Mouse (Mus musculus): Measurements from ENCODE around the gene Acy3. TPM values are rescaled to one million over a fixed set of nuclear protein-coding genes. Genes with fewer than 3 reads are reported as not detected.

The Acy3 gene
- polyA plus RNA-seq, 1 experiment from 2014 or later = 1.4 TPM

DNA sequence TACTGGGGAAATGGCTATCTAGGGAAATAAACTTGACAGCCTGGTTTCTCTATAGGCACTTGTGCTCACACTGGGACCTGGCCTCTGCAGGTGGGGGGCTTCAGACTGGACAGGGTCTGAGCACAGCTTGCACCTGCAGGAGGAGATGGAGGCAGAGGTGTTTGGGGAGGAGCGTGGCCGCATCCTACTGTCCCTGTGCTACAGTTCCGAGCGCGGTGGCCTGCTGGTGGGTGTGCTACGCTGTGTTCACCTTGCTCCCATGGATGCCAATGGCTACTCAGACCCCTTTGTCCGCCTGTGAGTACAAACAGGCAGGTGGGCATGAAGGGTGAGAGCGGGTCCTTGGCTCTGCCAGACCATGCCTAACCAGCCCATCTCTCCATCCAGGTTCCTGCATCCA is 19.6 kb downstream of the Acy3 start:
- Histone ChIP-seq H3K36me3 (ENCODE audit: poor library complexity, severe bottlenecking) (peaks cover 55% of the 10 kb centered on the region), H3K4me1 (peaks cover 10% of the 10 kb centered on the region), H3K27ac (no peak overlapping the region), H3K4me2 (no peak overlapping the region), H3K9me3 (replicated peaks) (no peaks in the 10 kb centered on the region), H3K9ac (no peak overlapping the region), H3K27me3 (no peaks in the 10 kb centered on the region; the same call in 1 of the 2 replicates), H3K4me3 (no peak overlapping the region)
- WGBS = 95% methylated on average over 8 of the region's 8 CpGs
- no peak for ATAC-seq

DNA sequence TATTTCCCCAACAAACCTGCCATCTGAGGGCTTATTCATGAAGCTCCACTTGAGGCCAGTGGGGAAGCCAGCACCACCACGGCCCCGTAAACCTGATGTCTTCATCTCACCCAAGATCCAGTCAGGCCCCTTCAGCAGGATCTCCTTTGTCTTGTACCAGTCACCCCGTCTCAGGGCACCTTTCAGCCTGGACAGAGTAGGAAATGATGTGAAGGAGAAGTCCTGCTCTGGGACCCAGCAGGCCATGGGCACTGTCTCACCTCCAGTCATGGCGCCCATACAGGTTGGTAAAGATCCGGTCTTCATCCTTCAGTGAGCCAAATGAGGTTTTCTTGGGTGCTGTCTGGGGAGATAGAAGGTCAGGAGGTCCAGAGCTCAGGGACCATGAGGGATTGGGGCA is 24.7 kb downstream of the Acy3 start:
- no peaks in the 10 kb centered on the region for H3K9me3 ChIP-seq (replicated peaks)
- peaks cover 44% of the 10 kb centered on the region for H3K36me3 ChIP-seq (ENCODE audit: poor library complexity, severe bottlenecking)
- H3K27me3 ChIP-seq = no peaks in the 10 kb centered on the region
- H3K27ac ChIP-seq = no peak overlapping the region
- WGBS = 93% methylated on average over 5 of the region's 5 CpGs
- H3K9ac ChIP-seq = no peak overlapping the region; the same call in 1 of the 2 replicates
- H3K4me1 ChIP-seq = peaks cover 13% of the 10 kb centered on the region
- H3K4me2 ChIP-seq = peak overlapping the region; percentile 79; the same call in 1 of the 2 replicates
- H3K4me3 ChIP-seq = no peak overlapping the region
- no peak for ATAC-seq

- H3K4me1 ChIP-seq = peaks cover 13% of the 10 kb centered on the region
- peak within 1 kb of the TSS; percentile 48 for H3K27ac ChIP-seq
- peak; percentile 100 for ATAC-seq
- peaks cover 30% of the 10 kb centered on the region for H3K36me3 ChIP-seq (ENCODE audit: poor library complexity, severe bottlenecking)
- H3K9me3 ChIP-seq (replicated peaks) = no peaks in the 10 kb centered on the region
- H3K4me2 ChIP-seq = peak within 1 kb of the TSS; percentile 79
- under 1% methylated on average over 45 of the region's 45 CpGs for WGBS
- peak within 1 kb of the TSS; percentile 80 for H3K9ac ChIP-seq
- H3K4me3 ChIP-seq = peak within 1 kb of the TSS; percentile 80
- H3K27me3 ChIP-seq = no peaks in the 10 kb centered on the region
These were observed 26.2 kb downstream of the Acy3 start, which contains the start of gene Ndufv1 for GRCm38 (mm10) chr19:4012432-4013022. Gene Ndufv1, minus strand, starts transcription at chr19:4012806.

GRCm38 (mm10) chr19:4013066-4013465 is 26.7 kb downstream of the Acy3 start:
- Histone ChIP-seq H3K27me3 (no peaks in the 10 kb centered on the region), H3K9me3 (replicated peaks) (no peaks in the 10 kb centered on the region), H3K27ac (no peak overlapping the region), H3K36me3 (ENCODE audit: poor library complexity, severe bottlenecking) (peaks cover 24% of the 10 kb centered on the region), H3K9ac (peak overlapping the region; percentile 31; the same call in 1 of the 2 replicates), H3K4me3 (peak overlapping the region; percentile 80), H3K4me2 (peak overlapping the region; percentile 79), H3K4me1 (peaks cover 13% of the 10 kb centered on the region)
- WGBS = 25% methylated on average over 9 of the region's 9 CpGs
- no peak; the same call in 1 of the 2 replicates for ATAC-seq

DNA sequence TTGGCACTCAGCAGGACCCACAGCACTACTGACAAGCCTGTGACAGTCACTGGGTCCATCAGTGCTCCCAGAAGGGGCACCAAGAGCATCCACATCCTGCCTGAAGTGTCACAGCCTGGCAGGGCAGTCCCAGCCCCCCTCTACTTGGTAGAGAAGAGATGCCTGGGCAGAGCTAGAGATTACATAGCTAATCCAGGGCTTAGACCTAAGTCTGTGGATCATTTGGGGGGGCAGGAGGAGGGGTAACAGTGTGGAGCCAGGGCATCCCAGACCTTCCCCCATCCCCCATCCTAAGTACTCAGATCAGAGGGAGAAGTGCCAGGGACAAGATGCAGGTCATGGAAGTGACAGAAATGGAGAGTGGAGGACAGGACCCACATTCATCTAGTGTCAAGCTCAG is 28.4 kb downstream of the Acy3 start:
- no peak for ATAC-seq
- H3K27me3 ChIP-seq = no peaks in the 10 kb centered on the region

GRCm38 (mm10) chr19:4015635-4016034 is 29.3 kb downstream of the Acy3 start:
- Histone ChIP-seq H3K9me3 (replicated peaks) (no peaks in the 10 kb centered on the region), H3K36me3 (ENCODE audit: poor library complexity, severe bottlenecking) (no peaks in the 10 kb centered on the region), H3K9ac (no peak overlapping the region), H3K4me1 (peaks cover 22% of the 10 kb centered on the region), H3K4me3 (no peak overlapping the region), H3K27me3 (no peaks in the 10 kb centered on the region), H3K4me2 (no peak overlapping the region), H3K27ac (no peak overlapping the region)
- no peak for ATAC-seq
- WGBS = 53% methylated on average over 5 of the region's 5 CpGs

More for the DNA sequence above, 28.4 kb downstream of the Acy3 start:
- Histone ChIP-seq H3K9me3 (replicated peaks) (no peaks in the 10 kb centered on the region), H3K9ac (peak overlapping the region; percentile 1), H3K4me1 (peaks cover 22% of the 10 kb centered on the region), H3K4me3 (no peak overlapping the region), H3K4me2 (no peak overlapping the region), H3K27ac (no peak overlapping the region), H3K36me3 (ENCODE audit: poor library complexity, severe bottlenecking) (peaks cover 7% of the 10 kb centered on the region)

DNA sequence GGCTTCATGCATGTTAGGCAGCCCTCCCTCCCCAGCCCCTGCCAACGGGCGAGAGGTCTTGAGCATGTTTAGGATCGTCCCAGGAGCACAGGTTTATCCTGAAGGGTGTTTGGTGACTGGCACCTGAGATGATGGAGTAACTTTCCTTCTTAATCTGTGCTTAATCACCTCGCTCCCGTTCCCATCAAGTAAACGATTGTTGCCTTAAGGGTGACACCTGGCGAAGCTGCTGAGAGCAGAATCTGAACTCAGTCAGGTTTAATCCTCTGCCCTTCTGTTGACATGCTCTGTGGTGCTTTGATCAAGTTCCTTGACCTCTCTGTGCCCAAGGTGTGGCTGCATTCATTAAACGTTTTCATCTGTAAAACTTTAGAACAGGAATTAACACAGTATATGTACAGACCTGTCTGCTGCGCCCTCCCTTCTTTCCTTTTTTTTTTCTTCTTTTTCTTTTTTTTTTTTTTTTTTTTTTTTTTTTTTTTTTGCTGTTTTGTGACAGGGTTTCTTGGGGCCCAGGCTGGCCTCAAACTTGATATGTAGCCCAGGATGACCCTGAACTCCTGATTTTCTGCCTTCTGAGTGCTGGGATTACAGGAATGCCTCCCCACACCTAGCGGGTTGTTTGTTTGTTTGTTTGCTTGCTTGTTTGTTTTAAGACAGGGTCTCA is 31.7 kb downstream of the Acy3 start:
- no peak overlapping the region for H3K9ac ChIP-seq
- ATAC-seq = no peak
- no peaks in the 10 kb centered on the region for H3K36me3 ChIP-seq (ENCODE audit: poor library complexity, severe bottlenecking)
- H3K4me2 ChIP-seq = no peak overlapping the region
- WGBS = 64% methylated on average over 10 of the region's 10 CpGs
- no peaks in the 10 kb centered on the region for H3K27me3 ChIP-seq
- H3K4me3 ChIP-seq = no peak overlapping the region
- no peaks in the 10 kb centered on the region for H3K9me3 ChIP-seq (replicated peaks)
- H3K27ac ChIP-seq = no peak overlapping the region
- H3K4me1 ChIP-seq = peaks cover 9% of the 10 kb centered on the region; the same call in 1 of the 2 replicates

GRCm38 (mm10) chr19:4018743-4019583 is 32.6 kb downstream of the Acy3 start:
- H3K4me3 ChIP-seq = no peak overlapping the region

DNA sequence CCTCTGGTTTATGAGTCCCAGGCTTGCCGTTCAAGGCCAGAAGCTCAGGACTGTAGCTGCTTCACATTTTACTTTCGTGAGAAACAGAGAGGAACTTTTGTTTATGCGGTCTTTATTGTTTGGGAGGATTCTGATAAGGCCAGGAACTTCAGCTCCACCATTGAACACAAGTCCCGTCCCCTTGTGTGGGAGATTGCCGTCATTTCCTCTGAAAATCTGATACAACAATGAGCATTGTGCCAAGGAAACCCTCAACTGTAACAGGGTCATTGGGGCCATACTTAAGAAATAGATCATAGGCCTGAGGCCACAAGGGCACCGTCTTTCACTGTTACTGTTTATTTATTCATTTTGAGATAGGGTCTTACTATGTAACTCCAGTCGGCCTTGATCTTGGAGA is 36.8 kb downstream of the Acy3 start:
- no peak overlapping the region for H3K9ac ChIP-seq
- H3K4me1 ChIP-seq = peaks cover 9% of the 10 kb centered on the region; the same call in 1 of the 2 replicates
- H3K27me3 ChIP-seq = no peaks in the 10 kb centered on the region
- 82% methylated on average over 7 of the region's 7 CpGs for WGBS
- H3K27ac ChIP-seq = no peak overlapping the region
- H3K36me3 ChIP-seq (ENCODE audit: poor library complexity, severe bottlenecking) = no peaks in the 10 kb centered on the region
- peaks cover 7% of the 10 kb centered on the region for H3K9me3 ChIP-seq (replicated peaks)
- ATAC-seq = no peak
- no peak overlapping the region for H3K4me2 ChIP-seq
- H3K4me3 ChIP-seq = no peak overlapping the region

More at GRCm38 (mm10) chr19:4018743-4019583, 32.6 kb downstream of the Acy3 start:
- Histone ChIP-seq H3K4me2 (no peak overlapping the region), H3K9me3 (replicated peaks) (no peaks in the 10 kb centered on the region), H3K27ac (no peak overlapping the region), H3K36me3 (ENCODE audit: poor library complexity, severe bottlenecking) (no peaks in the 10 kb centered on the region), H3K27me3 (no peaks in the 10 kb centered on the region), H3K9ac (no peak overlapping the region), H3K4me1 (peaks cover 9% of the 10 kb centered on the region; the same call in 1 of the 2 replicates)
- ATAC-seq = peak; percentile 57; the same call in 1 of the 2 replicates
- 28% methylated on average over 18 of the region's 18 CpGs for WGBS

GRCm38 (mm10) chr19:4027576-4027975 is 41.2 kb downstream of the Acy3 start:
- ATAC-seq = no peak
- Histone ChIP-seq H3K4me3 (no peak overlapping the region), H3K4me1 (no peaks in the 10 kb centered on the region), H3K27me3 (no peaks in the 10 kb centered on the region), H3K9ac (no peak overlapping the region), H3K27ac (no peak overlapping the region), H3K9me3 (replicated peaks) (peaks cover 7% of the 10 kb centered on the region), H3K4me2 (no peak overlapping the region), H3K36me3 (ENCODE audit: poor library complexity, severe bottlenecking) (no peaks in the 10 kb centered on the region)

DNA sequence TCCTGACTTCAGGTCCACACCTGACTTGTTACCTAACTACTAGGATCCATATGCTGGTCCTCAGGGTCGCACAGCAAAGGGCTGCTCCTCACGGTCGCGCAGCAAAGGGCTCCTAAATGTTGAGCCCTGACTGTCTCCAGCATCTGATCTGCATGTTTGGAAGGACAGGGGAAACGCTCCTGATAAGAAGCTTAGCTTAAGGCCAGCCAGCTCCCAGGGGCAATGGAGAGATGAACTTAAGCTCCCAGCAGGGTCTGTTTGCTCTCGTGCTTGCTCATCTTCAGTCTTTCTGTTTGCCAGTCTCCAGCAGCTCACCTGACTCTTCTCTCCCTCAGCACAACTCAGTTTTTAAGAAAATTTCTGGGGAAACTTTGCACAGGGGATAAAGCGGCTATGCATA is 46.3 kb downstream of the Acy3 start:
- no peak overlapping the region for H3K4me3 ChIP-seq
- H3K27me3 ChIP-seq = no peaks in the 10 kb centered on the region
- H3K9ac ChIP-seq = no peak overlapping the region
- no peak overlapping the region for H3K27ac ChIP-seq
- H3K36me3 ChIP-seq (ENCODE audit: poor library complexity, severe bottlenecking) = 0 out of 2 replicates have a peak, but pooled peaks cover 4% of the 10 kb centered on the region
- WGBS = 52% methylated on average over 7 of the region's 7 CpGs
- peaks cover 12% of the 10 kb centered on the region for H3K4me1 ChIP-seq
- ATAC-seq = no peak
- H3K9me3 ChIP-seq (replicated peaks) = no peaks in the 10 kb centered on the region; the same call in 1 of the 2 replicates
- no peak overlapping the region for H3K4me2 ChIP-seq

DNA sequence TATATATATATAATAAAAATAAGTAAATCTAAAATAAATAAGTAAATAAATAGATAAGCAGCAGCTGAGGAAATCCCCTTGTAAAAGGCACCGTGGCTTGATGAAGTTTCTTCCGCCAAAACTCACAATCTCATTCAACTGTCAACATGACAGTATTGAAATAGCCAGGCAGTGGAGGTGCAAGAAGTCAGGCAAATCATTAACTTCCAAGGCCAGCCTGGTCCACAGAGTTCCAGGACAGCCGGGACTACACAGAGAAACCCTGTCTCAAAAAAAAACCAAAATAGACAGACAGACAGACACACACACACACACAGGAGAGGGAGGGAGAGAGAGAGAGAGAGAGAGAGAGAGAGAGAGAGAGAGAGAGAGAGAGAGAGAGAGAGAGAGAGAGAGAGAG is 46.9 kb downstream of the Acy3 start:
- H3K9ac ChIP-seq = no peak overlapping the region
- 95% methylated on average over 3 of the region's 3 CpGs for WGBS
- ATAC-seq = no peak
- H3K27ac ChIP-seq = no peak overlapping the region
- H3K4me3 ChIP-seq = no peak overlapping the region
- no peaks in the 10 kb centered on the region for H3K9me3 ChIP-seq (replicated peaks)
- 0 out of 2 replicates have a peak, but pooled peaks cover 4% of the 10 kb centered on the region for H3K36me3 ChIP-seq (ENCODE audit: poor library complexity, severe bottlenecking)
- peaks cover 17% of the 10 kb centered on the region for H3K4me1 ChIP-seq
- no peaks in the 10 kb centered on the region for H3K27me3 ChIP-seq
- H3K4me2 ChIP-seq = no peak overlapping the region

All from forebrain, embryonic 13.5 days (tissue).